Mouse (Mus musculus) forebrain, embryonic 13.5 days (tissue): Measurements from ENCODE around the gene Rps27l. TPM values are rescaled to one million over a fixed set of nuclear protein-coding genes. Genes with fewer than 3 reads are reported as not detected.

Experiments used
- ATAC-seq: fragments of 200-750 bp; cut with Nextera tagmentation; 2 replicates; pipeline ENCODE4 v1.8.0; 2017
- H3K27ac ChIP-seq: fragments of 300-500 bp; sonication (generic); 2 replicates; pipeline ENCODE4 v1.5.1; 2015; ENCODE audit warnings: inconsistent platforms, mild to moderate bottlenecking, moderate library complexity
- H3K27me3 ChIP-seq: fragments of 300-500 bp; sonication (generic); 2 replicates; pipeline ENCODE4 v1.6.1; 2015; ENCODE audit warnings: mild to moderate bottlenecking, inconsistent platforms
- H3K36me3 ChIP-seq: fragments of 300-500 bp; sonication (generic); 2 replicates; pipeline ENCODE4 v1.6.1; 2015; ENCODE audit warnings: mild to moderate bottlenecking, inconsistent platforms; ENCODE audit not compliant: poor library complexity, severe bottlenecking
- H3K4me1 ChIP-seq: fragments of 300-500 bp; sonication (generic); 2 replicates; pipeline ENCODE4 v1.6.1; 2015; ENCODE audit warnings: inconsistent platforms
- H3K4me2 ChIP-seq: fragments of 300-500 bp; sonication (generic); 2 replicates; pipeline ENCODE4 v1.6.1; 2015; ENCODE audit warnings: inconsistent platforms, mild to moderate bottlenecking, moderate library complexity
- H3K4me3 ChIP-seq: fragments of 300-500 bp; sonication (generic); 2 replicates; pipeline ENCODE4 v1.5.1; 2015; ENCODE audit warnings: mild to moderate bottlenecking, inconsistent platforms
- H3K9ac ChIP-seq: fragments of 300-500 bp; sonication (generic); 2 replicates; pipeline ENCODE4 v1.6.1; 2015; ENCODE audit warnings: mild to moderate bottlenecking, inconsistent platforms
- H3K9me3 ChIP-seq: fragments of 300-500 bp; sonication (generic); replicated peaks from 2 replicates; pipeline ENCODE4 v1.6.1; 2016; ENCODE audit warnings: inconsistent platforms
- WGBS: fragments of 180-500 bp; shearing (Covaris S2); methylation state at CpG from one replicate; pipeline ENCODE4 v1.1.7; 2015; 5-methylcytosine and 5-hydroxymethylcytosine counted together
- polyA plus RNA-seq: library from polyadenylated mRNA; unstranded; fragments of >200 nt; fragmentation: Nextera tagmentation; extraction: Ambion mirVana; gene quantifications from 2 replicates; pipeline ENCODE4 v1.2.1, GENCODE M21; 2015

Gene Rps27l
- polyA plus RNA-seq, 1 experiment from 2014 or later, result 585 TPM

GRCm38 (mm10) chr9:66988888-66989414 lies 43.1 kb downstream of the Rps27l start:
- ATAC-seq, result no peak
- 61% methylated on average over 6 of the region's 6 CpGs for WGBS
- Histone ChIP-seq H3K4me2 (no peak overlapping the region), H3K4me3 (no peak overlapping the region), H3K4me1 (no peaks in the 10 kb centered on the region), H3K9ac (no peak overlapping the region), H3K27me3 (no peaks in the 10 kb centered on the region), H3K9me3 (no peaks in the 10 kb centered on the region), H3K36me3 (no peaks in the 10 kb centered on the region), H3K27ac (no peak overlapping the region)

DNA sequence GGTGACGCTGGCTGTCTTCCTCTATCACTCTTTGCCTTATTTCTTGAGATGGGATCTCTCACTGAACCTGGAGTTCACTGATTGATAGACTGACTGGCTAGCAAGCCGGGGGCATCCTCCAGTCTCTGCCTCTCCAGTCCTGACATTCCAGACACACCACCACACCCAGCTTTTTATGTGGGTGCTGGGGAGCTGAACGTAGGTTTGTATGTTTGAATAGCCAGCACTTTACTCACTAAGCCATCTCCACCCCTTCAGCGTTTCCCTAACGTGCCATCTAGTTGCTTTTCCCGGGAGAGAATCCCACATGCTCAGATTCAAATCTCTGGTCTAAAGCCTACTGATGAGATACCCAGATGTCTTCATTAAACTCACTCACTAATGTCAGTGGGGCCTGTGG lies 43.7 kb downstream of the Rps27l start:
- 91% methylated on average over 6 of the region's 6 CpGs for WGBS
- H3K4me1 ChIP-seq, result no peaks in the 10 kb centered on the region
- no peak overlapping the region for H3K27ac ChIP-seq
- no peak overlapping the region for H3K4me3 ChIP-seq
- no peak overlapping the region for H3K9ac ChIP-seq
- no peaks in the 10 kb centered on the region for H3K36me3 ChIP-seq
- H3K4me2 ChIP-seq, result no peak overlapping the region
- H3K9me3 ChIP-seq, result no peaks in the 10 kb centered on the region
- H3K27me3 ChIP-seq, result no peaks in the 10 kb centered on the region
- ATAC-seq, result no peak

- Histone ChIP-seq H3K4me1 (no peaks in the 10 kb centered on the region), H3K4me3 (no peak overlapping the region), H3K36me3 (no peaks in the 10 kb centered on the region), H3K9ac (no peak overlapping the region), H3K9me3 (no peaks in the 10 kb centered on the region), H3K27ac (no peak overlapping the region), H3K27me3 (no peaks in the 10 kb centered on the region), H3K4me2 (no peak overlapping the region)
- 92% methylated on average over 5 of the region's 5 CpGs for WGBS
- no peak for ATAC-seq
These were observed 44.2 kb downstream of the Rps27l start for GRCm38 (mm10) chr9:66990046-66990445.

DNA sequence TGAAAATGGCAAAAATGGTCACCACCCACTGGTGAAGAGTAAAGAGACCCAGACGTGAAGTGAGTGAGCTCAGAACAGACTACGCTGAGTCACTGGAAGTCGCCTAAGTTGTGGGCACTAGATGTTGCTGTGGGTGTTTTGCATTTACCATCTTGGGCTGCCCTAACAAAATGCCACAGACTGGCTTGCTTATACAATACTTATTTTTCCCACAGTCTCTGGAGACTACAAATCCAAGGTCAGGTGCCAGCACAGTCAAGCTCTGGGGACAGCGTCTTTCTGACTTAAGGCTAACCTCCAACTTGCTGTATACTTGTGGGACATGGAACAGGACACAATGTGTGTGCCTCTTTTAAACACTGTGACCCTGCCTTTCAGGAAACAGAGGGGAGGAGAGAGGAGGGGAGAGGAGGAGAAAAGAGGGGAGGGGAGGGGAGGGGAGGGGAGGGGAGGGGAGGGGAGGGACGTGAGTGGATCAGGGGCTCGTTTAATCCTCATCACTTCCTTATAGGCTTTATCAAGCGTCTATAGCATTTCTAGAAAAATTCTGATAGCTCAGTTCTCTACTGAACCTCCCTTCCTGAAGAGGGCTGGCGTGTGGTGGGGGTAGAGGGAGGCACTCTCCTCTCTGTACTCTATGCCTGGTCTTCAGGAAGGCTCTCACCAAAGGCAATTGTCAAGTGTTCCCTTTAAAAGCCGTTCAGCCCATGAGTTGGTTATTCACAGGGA lies 45.3 kb downstream of the Rps27l start:
- H3K4me3 ChIP-seq, result no peak overlapping the region
- ATAC-seq, result no peak
- 60% methylated on average over 9 of the region's 9 CpGs for WGBS

GRCm38 (mm10) chr9:66991750-66992410 lies 46.0 kb downstream of the Rps27l start:
- no peak overlapping the region for H3K27ac ChIP-seq
- H3K4me1 ChIP-seq, result no peaks in the 10 kb centered on the region
- no peak overlapping the region for H3K4me2 ChIP-seq
- no peaks in the 10 kb centered on the region for H3K27me3 ChIP-seq
- ATAC-seq, result no peak
- no peaks in the 10 kb centered on the region for H3K36me3 ChIP-seq
- H3K9ac ChIP-seq, result no peak overlapping the region
- H3K4me3 ChIP-seq, result no peak overlapping the region
- WGBS, result 87% methylated on average over 8 of the region's 8 CpGs
- H3K9me3 ChIP-seq, result no peaks in the 10 kb centered on the region

More for the DNA sequence above, 45.3 kb downstream of the Rps27l start:
- Histone ChIP-seq H3K9me3 (no peaks in the 10 kb centered on the region), H3K36me3 (no peaks in the 10 kb centered on the region), H3K4me1 (no peaks in the 10 kb centered on the region), H3K4me2 (no peak overlapping the region), H3K27me3 (no peaks in the 10 kb centered on the region), H3K9ac (no peak overlapping the region), H3K27ac (no peak overlapping the region)

Other genes with a start within 250 kb of the Rps27l start
- 2.5 and 3.1 TPM in 2 replicates for gene Car12, start 232.4 kb upstream of the Rps27l start, polyA plus RNA-seq
- gene Aph1b, start 150.6 kb upstream of the Rps27l start, polyA plus RNA-seq, result 24.7 and 25.9 TPM in 2 replicates
- gene Gm10647, start 149.0 kb upstream of the Rps27l start, polyA plus RNA-seq, result 0.22 and 0.31 TPM in 2 replicates
- 1.4 and 2.9 TPM in 2 replicates for gene Aph1c, start 111.4 kb upstream of the Rps27l start, polyA plus RNA-seq
- gene Rab8b, start 26.4 kb upstream of the Rps27l start, polyA plus RNA-seq, result 41.0 and 43.8 TPM in 2 replicates
- 8.1 and 8.5 TPM in 2 replicates for gene Lactb, start 29.4 kb downstream of the Rps27l start, polyA plus RNA-seq
- 109 and 119 TPM in 2 replicates for gene Tpm1, start 103.3 kb downstream of the Rps27l start, polyA plus RNA-seq